Mouse (Mus musculus) kidney, embryonic 14.5 days (tissue): ENCODE measurements around the gene Asz1. TPM values are rescaled to one million over a fixed set of nuclear protein-coding genes. Genes with fewer than 3 reads are reported as not detected.

ENCODE experiments used
- ATAC-seq: fragments of 200-750 bp; cut with Nextera tagmentation; 2 replicates; pipeline ENCODE4 v1.8.0; 2017; ENCODE audit warnings: moderate number of reproducible peaks, mild to moderate bottlenecking, moderate TSS enrichment, moderate library complexity; ENCODE audit not compliant: low FRiP score, low TSS enrichment
- H3K27ac ChIP-seq: fragments of 300-500 bp; sonication (generic); 2 replicates; pipeline ENCODE4 v1.5.1; 2014; ENCODE audit warnings: low read depth, mild to moderate bottlenecking, low read length, moderate library complexity, mixed read lengths
- H3K27me3 ChIP-seq: fragments of 300-500 bp; sonication (generic); 2 replicates; pipeline ENCODE4 v1.6.1; 2014; ENCODE audit warnings: mild to moderate bottlenecking, low read length; ENCODE audit not compliant: control insufficient read depth, insufficient read depth
- H3K36me3 ChIP-seq: fragments of 300-500 bp; sonication (generic); 2 replicates; pipeline ENCODE4 v1.6.1; 2014; ENCODE audit warnings: low read length, mixed read lengths; ENCODE audit not compliant: control insufficient read depth, insufficient read depth
- H3K4me1 ChIP-seq: fragments of 300-500 bp; sonication (generic); 2 replicates; pipeline ENCODE4 v1.6.1; 2014; ENCODE audit warnings: low read length, mixed read lengths; ENCODE audit not compliant: control insufficient read depth, insufficient read depth
- H3K4me2 ChIP-seq: fragments of 300-500 bp; sonication (generic); replicated peaks from 2 replicates; pipeline ENCODE4 v1.6.1; 2014; ENCODE audit warnings: low read depth, mild to moderate bottlenecking, low read length
- H3K4me3 ChIP-seq: fragments of 300-500 bp; sonication (generic); 2 replicates; pipeline ENCODE4 v1.5.1; 2014; ENCODE audit warnings: mild to moderate bottlenecking, low read length
- H3K9ac ChIP-seq: fragments of 300-500 bp; sonication (generic); 2 replicates; pipeline ENCODE4 v1.6.1; 2014; ENCODE audit warnings: low read depth, mild to moderate bottlenecking, low read length, moderate library complexity
- H3K9me3 ChIP-seq: fragments of 300-500 bp; sonication (generic); 2 replicates; pipeline ENCODE4 v1.6.1; 2016; ENCODE audit warnings: low read length; ENCODE audit not compliant: control insufficient read depth
- WGBS: fragments of 180-500 bp; shearing (Covaris S2); extraction: QIAGEN DNeasy Blood & Tissue Kit; methylation state at CpG from one replicate; pipeline ENCODE4 v1.1.7; 2014; 5-methylcytosine and 5-hydroxymethylcytosine counted together
- polyA plus RNA-seq: library from polyadenylated mRNA; unstranded; fragments of >200 nt; fragmentation: Nextera tagmentation; extraction: Ambion mirVana; gene quantifications from 2 replicates; pipeline ENCODE4 v1.2.1, GENCODE M21; 2014

Gene Asz1
- polyA plus RNA-seq, 1 experiment from 2014 or later, result not detected

- Histone ChIP-seq H3K9ac (no peak overlapping the region), H3K4me2 (no peak overlapping the region), H3K27me3 (no peaks in the 10 kb centered on the region), H3K27ac (no peak overlapping the region), H3K9me3 (no peaks in the 10 kb centered on the region), H3K4me1 (no peaks in the 10 kb centered on the region), H3K36me3 (no peaks in the 10 kb centered on the region), H3K4me3 (no peak overlapping the region)
- WGBS, result 83% methylated on average over 7 of the region's 7 CpGs
- no peak for ATAC-seq
These were observed 31.9 kb downstream of the Asz1 start for GRCm38 (mm10) chr6:18076986-18077385.

- no peak overlapping the region for H3K4me3 ChIP-seq
- H3K4me2 ChIP-seq, result no peak overlapping the region
- whole genome bisulfite sequencing, result 53% methylated on average over 5 of the region's 5 CpGs
- no peaks in the 10 kb centered on the region for H3K27me3 ChIP-seq
- no peak overlapping the region for H3K9ac ChIP-seq
- no peaks in the 10 kb centered on the region for H3K9me3 ChIP-seq
- no peak for ATAC-seq
- no peaks in the 10 kb centered on the region for H3K36me3 ChIP-seq
- no peaks in the 10 kb centered on the region for H3K4me1 ChIP-seq
- no peak overlapping the region for H3K27ac ChIP-seq
These were observed 32.3 kb downstream of the Asz1 start for GRCm38 (mm10) chr6:18076577-18076976.

GRCm38 (mm10) chr6:18057899-18058298 is 51.0 kb downstream of the Asz1 start:
- H3K36me3 ChIP-seq, result no peaks in the 10 kb centered on the region
- WGBS, result 86% methylated on average over 4 of the region's 4 CpGs
- ATAC-seq, result no peak

GRCm38 (mm10) chr6:18051702-18052101 is 57.2 kb downstream of the Asz1 start:
- no peak overlapping the region for H3K9ac ChIP-seq
- no peaks in the 10 kb centered on the region for H3K4me1 ChIP-seq
- H3K36me3 ChIP-seq, result no peaks in the 10 kb centered on the region
- no peaks in the 10 kb centered on the region for H3K27me3 ChIP-seq
- no peak overlapping the region for H3K27ac ChIP-seq
- 74% methylated on average over 5 of the region's 5 CpGs for WGBS
- no peak overlapping the region for H3K4me2 ChIP-seq
- no peaks in the 10 kb centered on the region for H3K9me3 ChIP-seq
- H3K4me3 ChIP-seq, result no peak overlapping the region
- ATAC-seq, result no peak

More at GRCm38 (mm10) chr6:18057899-18058298, 51.0 kb downstream of the Asz1 start:
- no peaks in the 10 kb centered on the region for H3K9me3 ChIP-seq
- H3K27ac ChIP-seq, result no peak overlapping the region
- no peak overlapping the region for H3K4me2 ChIP-seq
- H3K27me3 ChIP-seq, result no peaks in the 10 kb centered on the region
- H3K9ac ChIP-seq, result no peak overlapping the region
- no peaks in the 10 kb centered on the region for H3K4me1 ChIP-seq
- H3K4me3 ChIP-seq, result no peak overlapping the region

GRCm38 (mm10) chr6:18044299-18044698 is 64.6 kb downstream of the Asz1 start:
- ATAC-seq, result no peak
- Histone ChIP-seq H3K9me3 (no peaks in the 10 kb centered on the region), H3K27me3 (no peaks in the 10 kb centered on the region), H3K4me3 (no peak overlapping the region), H3K9ac (no peak overlapping the region), H3K4me2 (no peak overlapping the region), H3K36me3 (no peaks in the 10 kb centered on the region), H3K4me1 (no peaks in the 10 kb centered on the region), H3K27ac (no peak overlapping the region)
- 89% methylated on average over 4 of the region's 4 CpGs for WGBS

GRCm38 (mm10) chr6:18043172-18043571 is 65.7 kb downstream of the Asz1 start:
- Histone ChIP-seq H3K9ac (no peak overlapping the region), H3K27me3 (no peaks in the 10 kb centered on the region), H3K36me3 (no peaks in the 10 kb centered on the region), H3K4me1 (no peaks in the 10 kb centered on the region), H3K9me3 (no peaks in the 10 kb centered on the region), H3K4me2 (no peak overlapping the region), H3K27ac (no peak overlapping the region), H3K4me3 (no peak overlapping the region)
- no peak for ATAC-seq
- 82% methylated on average over 5 of the region's 5 CpGs for WGBS

- 19% methylated on average over 6 of the region's 6 CpGs for WGBS
- Histone ChIP-seq H3K9me3 (no peaks in the 10 kb centered on the region), H3K36me3 (no peaks in the 10 kb centered on the region), H3K4me2 (peak overlapping the region; percentile 85), H3K9ac (no peak overlapping the region), H3K4me1 (peaks cover 5% of the 10 kb centered on the region; the same call in 1 of the 2 replicates), H3K27me3 (peaks cover 28% of the 10 kb centered on the region), H3K27ac (no peak overlapping the region), H3K4me3 (peak overlapping the region; percentile 44)
- ATAC-seq, result no peak
These were observed 76.6 kb downstream of the Asz1 start for GRCm38 (mm10) chr6:18032271-18032670.

- H3K36me3 ChIP-seq, result no peaks in the 10 kb centered on the region
- peaks cover 5% of the 10 kb centered on the region; the same call in 1 of the 2 replicates for H3K4me1 ChIP-seq
- no peaks in the 10 kb centered on the region for H3K9me3 ChIP-seq
- H3K4me2 ChIP-seq, result peak overlapping the region; percentile 85
- peak overlapping the region; percentile 37; the same call in 1 of the 2 replicates for H3K9ac ChIP-seq
- peak overlapping the region; percentile 44 for H3K4me3 ChIP-seq
- no peak overlapping the region for H3K27ac ChIP-seq
- peaks cover 28% of the 10 kb centered on the region for H3K27me3 ChIP-seq
- under 1% methylated on average over 29 of the region's 29 CpGs for WGBS
- peak; percentile 70 for ATAC-seq
These were observed 77.3 kb downstream of the Asz1 start for GRCm38 (mm10) chr6:18031509-18032010.

- ATAC-seq, result peak; percentile 20; the same call in 1 of the 2 replicates
- Histone ChIP-seq H3K36me3 (no peaks in the 10 kb centered on the region), H3K9me3 (no peaks in the 10 kb centered on the region), H3K4me1 (peaks cover 5% of the 10 kb centered on the region; the same call in 1 of the 2 replicates), H3K27me3 (peaks cover 28% of the 10 kb centered on the region), H3K4me3 (peak overlapping the region; percentile 44), H3K9ac (no peak overlapping the region), H3K27ac (no peak overlapping the region), H3K4me2 (peak overlapping the region; percentile 85)
- 7% methylated on average over 12 of the region's 12 CpGs for WGBS
These were observed 77.9 kb downstream of the Asz1 start for GRCm38 (mm10) chr6:18030868-18031508.
